Comparison of ENCODE assay signal across 9 mouse cellular contexts in genomic region chr13:20231837-20232728, GRCm38 (mm10).
DNase-seq lines count a peak whose midpoint lies in the region; ATAC-seq lines count a peak whose summit lies in the region.
"Had no signal": no experiment of that assay in that cellular context is flagged by ENCODE, and none has a peak within 500 bp of the region (broad histone marks: within the 10 kb centered on the region; RNA-seq: fewer than 3 reads in every experiment).

No protein-coding gene starts in this region.

- 0 out of 2 replicates have a peak, but pooled peaks cover 4% of the 10 kb centered on the region for H3K4me1 ChIP-seq in forebrain, embryonic 13.5 days
- peaks cover 4% of the 10 kb centered on the region; the same call in 1 of the 2 replicates for H3K4me1 ChIP-seq in forebrain, embryonic 10.5 days
- no peaks in the 10 kb centered on the region for H3K4me1 ChIP-seq in hindbrain, embryonic 16.5 days (ENCODE audit: control insufficient read depth, insufficient read depth, low read depth, low read length)

- H3K9ac ChIP-seq in forebrain, embryonic 13.5 days: no peak overlapping the region
- no peak overlapping the region for H3K9ac ChIP-seq in hindbrain, embryonic 16.5 days (ENCODE audit: low read depth, low read length)
- H3K9ac ChIP-seq: liver, embryonic 15.5 days had no signal

- H3K9me3 ChIP-seq in forebrain, embryonic 13.5 days (replicated peaks): no peaks in the 10 kb centered on the region
- no peaks in the 10 kb centered on the region for H3K9me3 ChIP-seq in forebrain, embryonic 10.5 days
- no peaks in the 10 kb centered on the region for H3K9me3 ChIP-seq in hindbrain, embryonic 16.5 days (ENCODE audit: control insufficient read depth, low read length)
- H3K9me3 ChIP-seq: liver, embryonic 15.5 days had no signal

- peak; percentile 48; the same call in 1 of the 2 replicates for ATAC-seq in forebrain, embryonic 13.5 days
- peak; percentile 63 for ATAC-seq in hindbrain, embryonic 16.5 days

- no peaks in the 10 kb centered on the region for H3K36me3 ChIP-seq in forebrain, embryonic 13.5 days (ENCODE audit: poor library complexity, severe bottlenecking)
- H3K36me3 ChIP-seq in forebrain, embryonic 10.5 days (replicated peaks): no peaks in the 10 kb centered on the region
- no peaks in the 10 kb centered on the region for H3K36me3 ChIP-seq in hindbrain, embryonic 16.5 days (ENCODE audit: control insufficient read depth, insufficient read depth, low read length)
- H3K36me3 ChIP-seq: liver, embryonic 15.5 days had no signal

- H3K27ac ChIP-seq in forebrain, embryonic 13.5 days: no peak overlapping the region
- no peak overlapping the region for H3K27ac ChIP-seq in forebrain, embryonic 10.5 days
- H3K27ac ChIP-seq in hindbrain, embryonic 16.5 days (ENCODE audit: low read depth, low read length): no peak overlapping the region
- H3K27ac ChIP-seq: liver, embryonic 15.5 days had no signal

- no peak for DNase-seq in forebrain, embryonic 10.5 days (ENCODE audit: extremely low spot score, low spot score)
- DNase-seq in adrenal gland, adult 18-20 months (ENCODE audit: low spot score in 2 of 2): peak; percentile 42 to 53
- peak; percentile 63 for DNase-seq in gastrocnemius, postnatal 14 days
- peak; percentile 75 to 81 for DNase-seq in lung, adult 18-20 months
- peak; percentile 73 for DNase-seq in retina, postnatal 1 day
- no peak for DNase-seq in thymus, postnatal 4 days

- H3K4me3 ChIP-seq in forebrain, embryonic 13.5 days: no peak overlapping the region
- no peak overlapping the region for H3K4me3 ChIP-seq in forebrain, embryonic 10.5 days
- H3K4me3 ChIP-seq in hindbrain, embryonic 16.5 days (ENCODE audit: low read length): no peak overlapping the region
- H3K4me3 ChIP-seq: liver, embryonic 15.5 days had no signal

- no peak overlapping the region for H3K4me2 ChIP-seq in forebrain, embryonic 13.5 days
- no peak overlapping the region for H3K4me2 ChIP-seq in hindbrain, embryonic 16.5 days (ENCODE audit: low read length)
- H3K4me2 ChIP-seq: liver, embryonic 15.5 days had no signal

- intact Hi-C loops in gastrocnemius, postnatal 14 days (cut with DNase I; ENCODE audit: low total_unique reads): no loop called here

- H3K27me3 ChIP-seq in forebrain, embryonic 13.5 days: no peaks in the 10 kb centered on the region
- H3K27me3 ChIP-seq in forebrain, embryonic 10.5 days (ENCODE audit: poor library complexity, severe bottlenecking): no peaks in the 10 kb centered on the region
- H3K27me3 ChIP-seq in hindbrain, embryonic 16.5 days (replicated peaks; ENCODE audit: control insufficient read depth, insufficient read depth, low read length): no peaks in the 10 kb centered on the region
- H3K27me3 ChIP-seq: liver, embryonic 15.5 days had no signal

- 74% methylated on average over 11 of the region's 11 CpGs for WGBS in forebrain, embryonic 13.5 days
- WGBS in forebrain, embryonic 10.5 days: 84% methylated on average over 11 of the region's 11 CpGs
- WGBS in hindbrain, embryonic 16.5 days: 58% methylated on average over 11 of the region's 11 CpGs

Comparison
In these comparisons a context has a peak if more than half of its experiments do, and no peak if none do; other contexts are left out.
1. DNase-seq: peak in adrenal gland, adult 18-20 months (2 of 2), gastrocnemius, postnatal 14 days (single experiment), lung, adult 18-20 months (2 of 2) and retina, postnatal 1 day (single experiment); none in forebrain, embryonic 10.5 days (single experiment) and thymus, postnatal 4 days (single experiment).